Mouse (Mus musculus) small intestine, adult 2 months (tissue): ENCODE data around the gene Atp6v0a4.

ENCODE experiments used
- CTCF ChIP-seq: fragments of 200-500 bp; IDR thresholded peaks from 2 replicates; pipeline ENCODE4 v1.5.1; 2012; ENCODE audit warnings: low read depth, mild to moderate bottlenecking, control low read depth, inconsistent platforms, low read length, moderate library complexity, mixed read lengths; ENCODE audit not compliant: insufficient replicate concordance, insufficient read length; ENCODE audit errors: extremely low read depth
- POLR2A ChIP-seq: fragments of 200-500 bp; IDR thresholded peaks from 2 replicates; pipeline ENCODE4 v1.6.1; 2012; ENCODE audit warnings: low read depth, mild to moderate bottlenecking, control low read depth, inconsistent platforms, low read length, moderate library complexity

- TF ChIP-seq CTCF (no peak), POLR2A (no peak)
Observed at GRCm38 (mm10) chr6:38162825-38163504, 38.6 kb upstream of the Atp6v0a4 start.
